Mouse (Mus musculus): Measurements from ENCODE around the gene Krtap4-1. TPM values are rescaled to one million over a fixed set of nuclear protein-coding genes. Genes with fewer than 3 reads are reported as not detected.

Gene Krtap4-1
- polyA plus RNA-seq, 1 experiment from 2014 or later = not detected

DNA sequence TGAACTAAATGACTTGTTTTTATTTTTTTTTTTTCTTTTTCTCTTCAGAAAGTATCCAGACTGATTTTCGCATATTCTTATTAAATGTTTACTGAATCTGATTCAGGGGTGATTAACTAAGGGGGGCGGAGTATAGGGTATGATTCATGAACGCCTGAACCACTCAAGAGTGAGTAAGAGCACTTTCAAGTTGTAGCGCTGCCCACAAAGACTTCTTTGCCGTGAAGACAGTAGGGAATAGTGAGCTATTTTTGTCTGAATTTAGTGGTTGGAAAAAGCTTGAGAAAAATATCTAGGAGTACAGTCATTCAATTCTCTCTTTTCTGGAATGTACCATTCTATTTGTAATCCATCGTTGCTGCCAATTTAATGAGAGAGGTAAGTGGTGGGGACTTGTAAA lies 46.5 kb downstream of the Krtap4-1 start:
- no peak for ATAC-seq (ENCODE audit: low FRiP score, low read depth)
- H3K9me3 ChIP-seq = no peaks in the 10 kb centered on the region
- no peaks in the 10 kb centered on the region for H3K4me1 ChIP-seq
- no peak overlapping the region for H3K4me2 ChIP-seq (replicated peaks)
- no peaks in the 10 kb centered on the region for H3K27me3 ChIP-seq (replicated peaks)
- H3K4me3 ChIP-seq = no peak overlapping the region
- H3K36me3 ChIP-seq = no peaks in the 10 kb centered on the region
- H3K9ac ChIP-seq = no peak overlapping the region
- no peak overlapping the region for H3K27ac ChIP-seq
- 88% methylated on average over 6 of the region's 6 CpGs for WGBS

GRCm38 (mm10) chr11:99581051-99581450 lies 47.0 kb downstream of the Krtap4-1 start:
- ATAC-seq (ENCODE audit: low FRiP score, low read depth) = no peak
- Histone ChIP-seq H3K27me3 (replicated peaks) (no peaks in the 10 kb centered on the region), H3K9ac (no peak overlapping the region), H3K4me2 (replicated peaks) (no peak overlapping the region), H3K4me1 (no peaks in the 10 kb centered on the region), H3K9me3 (no peaks in the 10 kb centered on the region), H3K27ac (no peak overlapping the region), H3K36me3 (no peaks in the 10 kb centered on the region), H3K4me3 (no peak overlapping the region)
- 90% methylated on average over 5 of the region's 5 CpGs for WGBS

DNA sequence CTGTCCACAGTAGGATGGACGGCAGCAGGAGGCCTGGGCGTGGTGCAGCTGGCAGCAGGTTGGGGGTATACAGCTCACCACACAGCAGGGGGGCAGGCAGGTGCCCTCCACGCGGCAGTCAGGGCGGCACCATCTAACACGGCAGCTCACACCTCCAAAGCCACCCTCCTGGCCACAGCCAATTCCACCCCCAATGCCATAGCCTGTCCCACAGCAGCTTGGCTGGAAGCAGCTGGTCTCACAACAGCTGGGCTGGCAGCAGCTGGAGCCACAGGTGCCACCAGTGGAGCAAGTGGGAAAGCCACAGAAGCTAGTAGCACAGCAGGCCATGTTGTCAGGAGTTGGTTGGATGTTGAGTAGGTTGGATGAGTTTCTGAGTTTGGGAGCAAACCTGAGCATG lies 47.4 kb downstream of the Krtap4-1 start, which contains the start of gene Krtap1-5:
Gene Krtap1-5 (minus strand): TSS at position 381 of the 400 bp plus-strand sequence.
- Histone ChIP-seq H3K9me3 (no peaks in the 10 kb centered on the region), H3K4me1 (no peaks in the 10 kb centered on the region), H3K36me3 (no peaks in the 10 kb centered on the region), H3K27ac (no peak within 1 kb of the TSS), H3K9ac (no peak within 1 kb of the TSS), H3K4me2 (replicated peaks) (no peak within 1 kb of the TSS), H3K27me3 (replicated peaks) (no peaks in the 10 kb centered on the region), H3K4me3 (no peak within 1 kb of the TSS)
- no peak for ATAC-seq (ENCODE audit: low FRiP score, low read depth)
- WGBS = 69% methylated on average over 6 of the region's 6 CpGs

Other genes starting within 250 kb of the Krtap4-1 start
- gene Krt10, start 238.9 kb downstream of the Krtap4-1 start, polyA plus RNA-seq (2016; fragmentation: Nextera tagmentation; extraction: Ambion mirVana) = 32.2 and 36.1 TPM in 2 replicates
- not detected in 2 replicates for gene Krt12, start 206.0 kb downstream of the Krtap4-1 start, polyA plus RNA-seq (2016; fragmentation: Nextera tagmentation; extraction: Ambion mirVana)
- 0.20 and 0.38 TPM in 2 replicates for gene Krt20, start 190.1 kb downstream of the Krtap4-1 start, polyA plus RNA-seq (2016; fragmentation: Nextera tagmentation; extraction: Ambion mirVana)
- gene Krt23, start 135.1 kb downstream of the Krtap4-1 start, polyA plus RNA-seq (2016; fragmentation: Nextera tagmentation; extraction: Ambion mirVana) = not detected in 2 replicates
- not detected in 2 replicates for gene Krt39, start 106.9 kb downstream of the Krtap4-1 start, polyA plus RNA-seq (2016; fragmentation: Nextera tagmentation; extraction: Ambion mirVana)
- not detected in 2 replicates for gene Krt40, start 85.1 kb downstream of the Krtap4-1 start, polyA plus RNA-seq (2016; fragmentation: Nextera tagmentation; extraction: Ambion mirVana)
- not detected in 2 replicates for gene Krtap3-3, start 77.4 kb downstream of the Krtap4-1 start, polyA plus RNA-seq (2016; fragmentation: Nextera tagmentation; extraction: Ambion mirVana)
- gene Krtap3-2, start 71.4 kb downstream of the Krtap4-1 start, polyA plus RNA-seq (2016; fragmentation: Nextera tagmentation; extraction: Ambion mirVana) = not detected in 2 replicates
- gene Gm11939, start 68.8 kb downstream of the Krtap4-1 start, polyA plus RNA-seq (2016; fragmentation: Nextera tagmentation; extraction: Ambion mirVana) = not detected in 2 replicates
- gene Krtap3-1, start 61.6 kb downstream of the Krtap4-1 start, polyA plus RNA-seq (2016; fragmentation: Nextera tagmentation; extraction: Ambion mirVana) = not detected in 2 replicates
- not detected in 2 replicates for gene Krtap1-5, start 47.2 kb downstream of the Krtap4-1 start, polyA plus RNA-seq (2016; fragmentation: Nextera tagmentation; extraction: Ambion mirVana)
- not detected in 2 replicates for gene Krtap1-4, start 44.6 kb downstream of the Krtap4-1 start, polyA plus RNA-seq (2016; fragmentation: Nextera tagmentation; extraction: Ambion mirVana)
- not detected in 2 replicates for gene Krtap1-3, start 36.9 kb downstream of the Krtap4-1 start, polyA plus RNA-seq (2016; fragmentation: Nextera tagmentation; extraction: Ambion mirVana)
- not detected in 2 replicates for gene Krtap9-3, start 30.1 kb downstream of the Krtap4-1 start, polyA plus RNA-seq (2016; fragmentation: Nextera tagmentation; extraction: Ambion mirVana)
- not detected in 2 replicates for gene Gm11938, start 24.9 kb downstream of the Krtap4-1 start, polyA plus RNA-seq (2016; fragmentation: Nextera tagmentation; extraction: Ambion mirVana)
- not detected in 2 replicates for gene Gm11937, start 18.0 kb downstream of the Krtap4-1 start, polyA plus RNA-seq (2016; fragmentation: Nextera tagmentation; extraction: Ambion mirVana)
- gene Krtap2-4, start 13.4 kb downstream of the Krtap4-1 start, polyA plus RNA-seq (2016; fragmentation: Nextera tagmentation; extraction: Ambion mirVana) = not detected in 2 replicates
- gene Gm11562, start 7.8 kb downstream of the Krtap4-1 start, polyA plus RNA-seq (2016; fragmentation: Nextera tagmentation; extraction: Ambion mirVana) = not detected in 2 replicates
- not detected in 2 replicates for gene Krtap4-2, start 6.8 kb upstream of the Krtap4-1 start, polyA plus RNA-seq (2016; fragmentation: Nextera tagmentation; extraction: Ambion mirVana)
- gene Krtap4-7, start 15.9 kb upstream of the Krtap4-1 start, polyA plus RNA-seq (2016; fragmentation: Nextera tagmentation; extraction: Ambion mirVana) = not detected in 2 replicates
- gene Gm11555, start 22.0 kb upstream of the Krtap4-1 start, polyA plus RNA-seq (2016; fragmentation: Nextera tagmentation; extraction: Ambion mirVana) = not detected in 2 replicates
- gene Gm11563, start 30.7 kb upstream of the Krtap4-1 start, polyA plus RNA-seq (2016; fragmentation: Nextera tagmentation; extraction: Ambion mirVana) = not detected in 2 replicates
- gene Krtap4-6, start 37.7 kb upstream of the Krtap4-1 start, polyA plus RNA-seq (2016; fragmentation: Nextera tagmentation; extraction: Ambion mirVana) = not detected in 2 replicates
- not detected in 2 replicates for gene Gm14190, start 62.5 kb upstream of the Krtap4-1 start, polyA plus RNA-seq (2016; fragmentation: Nextera tagmentation; extraction: Ambion mirVana)
- not detected in 2 replicates for gene Gm14180, start 106.1 kb upstream of the Krtap4-1 start, polyA plus RNA-seq (2016; fragmentation: Nextera tagmentation; extraction: Ambion mirVana)
- not detected in 2 replicates for gene Gm11595, start 144.7 kb upstream of the Krtap4-1 start, polyA plus RNA-seq (2016; fragmentation: Nextera tagmentation; extraction: Ambion mirVana)
- not detected in 2 replicates for gene Krtap4-8, start 152.5 kb upstream of the Krtap4-1 start, polyA plus RNA-seq (2016; fragmentation: Nextera tagmentation; extraction: Ambion mirVana)
- gene Krtap4-9, start 157.0 kb upstream of the Krtap4-1 start, polyA plus RNA-seq (2016; fragmentation: Nextera tagmentation; extraction: Ambion mirVana) = not detected in 2 replicates
- gene Gm11596, start 165.2 kb upstream of the Krtap4-1 start, polyA plus RNA-seq (2016; fragmentation: Nextera tagmentation; extraction: Ambion mirVana) = not detected in 2 replicates
- gene Gm11569, start 170.7 kb upstream of the Krtap4-1 start, polyA plus RNA-seq (2016; fragmentation: Nextera tagmentation; extraction: Ambion mirVana) = not detected in 2 replicates
- gene Gm11554, start 176.2 kb upstream of the Krtap4-1 start, polyA plus RNA-seq (2016; fragmentation: Nextera tagmentation; extraction: Ambion mirVana) = not detected in 2 replicates
- gene Krtap4-13, start 181.7 kb upstream of the Krtap4-1 start, polyA plus RNA-seq (2016; fragmentation: Nextera tagmentation; extraction: Ambion mirVana) = not detected in 2 replicates
- not detected in 2 replicates for gene Gm11564, start 187.4 kb upstream of the Krtap4-1 start, polyA plus RNA-seq (2016; fragmentation: Nextera tagmentation; extraction: Ambion mirVana)
- not detected in 2 replicates for gene 2300003K06Rik, start 209.8 kb upstream of the Krtap4-1 start, polyA plus RNA-seq (2016; fragmentation: Nextera tagmentation; extraction: Ambion mirVana)
- gene Krtap4-16, start 223.4 kb upstream of the Krtap4-1 start, polyA plus RNA-seq (2016; fragmentation: Nextera tagmentation; extraction: Ambion mirVana) = not detected in 2 replicates
- gene Gm11568, start 229.7 kb upstream of the Krtap4-1 start, polyA plus RNA-seq (2016; fragmentation: Nextera tagmentation; extraction: Ambion mirVana) = not detected in 2 replicates
- not detected in 2 replicates for gene Gm11559, start 236.2 kb upstream of the Krtap4-1 start, polyA plus RNA-seq (2016; fragmentation: Nextera tagmentation; extraction: Ambion mirVana)
- not detected in 2 replicates for gene Krtap9-1, start 245.2 kb upstream of the Krtap4-1 start, polyA plus RNA-seq (2016; fragmentation: Nextera tagmentation; extraction: Ambion mirVana)